Mouse (Mus musculus): ENCODE results near the gene Aldh18a1.

DNA sequence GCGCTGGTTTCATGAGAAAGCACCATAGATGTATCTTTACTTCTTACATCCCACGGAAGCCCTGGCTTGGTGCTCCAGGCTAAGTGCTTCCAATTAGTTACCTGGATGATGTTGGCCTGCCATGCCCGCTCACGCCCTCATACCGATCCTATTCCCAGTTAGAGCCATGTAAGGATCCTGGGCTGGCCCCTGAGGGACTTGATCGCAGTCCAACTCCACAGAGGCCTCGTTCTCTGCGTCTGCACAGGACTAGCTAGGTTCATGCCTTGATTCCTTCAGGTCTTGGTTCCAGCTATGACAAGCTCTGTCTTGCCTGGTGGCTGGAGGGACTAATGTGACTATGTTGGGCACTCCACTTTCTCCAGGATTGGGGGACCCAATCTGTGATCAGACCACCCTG lies 33.1 kb downstream of the Aldh18a1 start:
- TF ChIP-seq EP300 (IDR thresholded peaks at IDR 0.05; ENCODE audit: insufficient read depth, low read depth, low read length) (no peak), POLR2A (IDR thresholded peaks at IDR 0.05; ENCODE audit: insufficient read depth, low read length) (no peak), CTCF (IDR thresholded peaks at IDR 0.05; ENCODE audit: low read depth, low read length) (no peak)

All from ES-Bruce4 (cell line).